Mouse (Mus musculus) midbrain, postnatal 0 days (tissue): ENCODE measurements around the gene Gpx2. TPM values are rescaled to one million over a fixed set of nuclear protein-coding genes. Genes with fewer than 3 reads are reported as not detected.
"Not testable (repeated sequence)": the region's sequence is repeated elsewhere in the genome, so short reads cannot be mapped to it uniquely, and the experiment has no call there.

Experiments used
- ATAC-seq: fragments of 200-750 bp; cut with Nextera tagmentation; 2 replicates; pipeline ENCODE4 v1.8.0; 2017; ENCODE audit warnings: moderate number of reproducible peaks, mild to moderate bottlenecking, moderate TSS enrichment, moderate library complexity; ENCODE audit not compliant: low FRiP score
- DNase-seq: peaks from one replicate; pipeline ENCODE4 v3.0.0-alpha.2; 2015; ENCODE audit warnings: low spot score
- H3K27ac ChIP-seq: fragments of 300-500 bp; sonication (generic); 2 replicates; pipeline ENCODE4 v1.5.1; 2014; ENCODE audit warnings: low read depth, mild to moderate bottlenecking, low read length, mixed read lengths
- H3K27me3 ChIP-seq: fragments of 300-500 bp; sonication (generic); 2 replicates; pipeline ENCODE4 v1.6.1; 2014; ENCODE audit warnings: low read length, control low read depth, mixed read lengths; ENCODE audit not compliant: insufficient read depth
- H3K36me3 ChIP-seq: fragments of 300-500 bp; sonication (generic); 2 replicates; pipeline ENCODE4 v1.6.1; 2014; ENCODE audit warnings: low read length, control low read depth, mixed read lengths; ENCODE audit not compliant: insufficient read depth
- H3K4me1 ChIP-seq: fragments of 300-500 bp; sonication (generic); 2 replicates; pipeline ENCODE4 v1.6.1; 2014; ENCODE audit warnings: mild to moderate bottlenecking, control low read depth, antibody characterized with exemption, low read length, mixed read lengths; ENCODE audit not compliant: insufficient read depth
- H3K4me2 ChIP-seq: fragments of 300-500 bp; sonication (generic); 2 replicates; pipeline ENCODE4 v1.6.1; 2014; ENCODE audit warnings: low read depth, mild to moderate bottlenecking, low read length, mixed read lengths; ENCODE audit not compliant: poor library complexity, severe bottlenecking
- H3K4me3 ChIP-seq: fragments of 300-500 bp; sonication (generic); 2 replicates; pipeline ENCODE4 v1.5.1; 2014; ENCODE audit warnings: low read depth, mild to moderate bottlenecking, low read length, moderate library complexity
- H3K9ac ChIP-seq: fragments of 300-500 bp; sonication (generic); replicated peaks from 2 replicates; pipeline ENCODE4 v1.6.1; 2014; ENCODE audit warnings: mild to moderate bottlenecking, low read length, moderate library complexity, mixed read lengths; ENCODE audit not compliant: poor library complexity, severe bottlenecking
- H3K9me3 ChIP-seq: fragments of 300-500 bp; sonication (generic); 2 replicates; pipeline ENCODE4 v1.6.1; 2016; ENCODE audit warnings: low read length, control low read depth
- CTCF ChIP-seq: IDR thresholded peaks from 2 replicates; pipeline ENCODE4 v1.5.1; 2016; ENCODE audit warnings: antibody characterized with exemption, mild to moderate bottlenecking
- WGBS: fragments of 180-500 bp; shearing (Covaris S2); extraction: QIAGEN DNeasy Blood & Tissue Kit; methylation state at CpG from one replicate; pipeline ENCODE4 v1.1.7; 2014; 5-methylcytosine and 5-hydroxymethylcytosine counted together
- polyA plus RNA-seq: library from polyadenylated mRNA; unstranded; fragments of >200 nt; fragmentation: Nextera tagmentation; extraction: Ambion mirVana; gene quantifications from 2 replicates; pipeline ENCODE4 v1.2.1, GENCODE M21; 2015
- total RNA-seq: library from RNA; depleted of rRNA; stranded (reverse); fragments of >200 nt; gene quantifications from 2 replicates; pipeline ENCODE4 v1.2.3, GENCODE M21; 2014

The Gpx2 gene
- total and polyA plus RNA-seq, 2 experiments from 2014 or later, result 0.21 to 0.33 TPM

- no peak overlapping the region for H3K4me2 ChIP-seq
- 94% methylated on average over 10 of the region's 10 CpGs for WGBS
- H3K27ac ChIP-seq, result no peak overlapping the region
- no peak overlapping the region for H3K4me3 ChIP-seq
- peaks cover 33% of the 10 kb centered on the region for H3K36me3 ChIP-seq
- no peaks in the 10 kb centered on the region for H3K27me3 ChIP-seq
- ATAC-seq, result no peak
- no peak for DNase-seq
- no peak overlapping the region for H3K9ac ChIP-seq
- H3K9me3 ChIP-seq, result no peaks in the 10 kb centered on the region
- no peaks in the 10 kb centered on the region for H3K4me1 ChIP-seq
- TF ChIP-seq CTCF, result no peak
These were observed 7.7 kb upstream of the Gpx2 start for GRCm38 (mm10) chr12:76803028-76803427.

GRCm38 (mm10) chr12:76798008-76798720 is 2.8 kb upstream of the Gpx2 start:
- H3K27me3 ChIP-seq, result no peaks in the 10 kb centered on the region
- DNase-seq (no peak), ATAC-seq (no peak)
- 41% methylated on average over 5 of the region's 5 CpGs for WGBS
- no peak for TF ChIP-seq CTCF
- no peak overlapping the region for H3K4me3 ChIP-seq
- H3K4me2 ChIP-seq, result no peak overlapping the region
- no peaks in the 10 kb centered on the region for H3K4me1 ChIP-seq
- no peaks in the 10 kb centered on the region for H3K9me3 ChIP-seq
- no peak overlapping the region for H3K27ac ChIP-seq
- H3K36me3 ChIP-seq, result peaks cover 30% of the 10 kb centered on the region
- H3K9ac ChIP-seq, result no peak overlapping the region

GRCm38 (mm10) chr12:76796938-76797539 is 1.7 kb upstream of the Gpx2 start:
- TF ChIP-seq CTCF, result no peak

GRCm38 (mm10) chr12:76792540-76792939 is 2.8 kb downstream of the Gpx2 start:
- 64% methylated on average over 13 of the region's 14 CpGs for WGBS
- ATAC-seq, H3K4me1 ChIP-seq, DNase-seq, H3K9me3 ChIP-seq, H3K4me3 ChIP-seq, H3K9ac ChIP-seq, H3K4me2 ChIP-seq, H3K27ac ChIP-seq, H3K27me3 ChIP-seq, H3K36me3 ChIP-seq: not testable (repeated sequence)
- TF ChIP-seq CTCF, result 0 out of 2 replicates have a peak, but pooled peaks have one; percentile 4

More at GRCm38 (mm10) chr12:76796938-76797539, 1.7 kb upstream of the Gpx2 start:
- no peaks in the 10 kb centered on the region for H3K9me3 ChIP-seq
- H3K4me1 ChIP-seq, result no peaks in the 10 kb centered on the region
- no peaks in the 10 kb centered on the region for H3K27me3 ChIP-seq
- H3K4me2 ChIP-seq, result no peak overlapping the region
- no peak overlapping the region for H3K27ac ChIP-seq
- no peak overlapping the region for H3K9ac ChIP-seq
- no peak for DNase-seq
- no peak overlapping the region for H3K4me3 ChIP-seq
- WGBS, result 87% methylated on average over 7 of the region's 7 CpGs
- H3K36me3 ChIP-seq, result peaks cover 27% of the 10 kb centered on the region
- no peak for ATAC-seq

- ATAC-seq, result no peak
- no peaks in the 10 kb centered on the region for H3K4me1 ChIP-seq
- H3K4me3 ChIP-seq, result no peak overlapping the region
- H3K36me3 ChIP-seq, result no peaks in the 10 kb centered on the region
- no peaks in the 10 kb centered on the region for H3K27me3 ChIP-seq
- WGBS, result 50% methylated on average over 8 of the region's 8 CpGs
- no peak overlapping the region for H3K9ac ChIP-seq
- TF ChIP-seq CTCF, result no peak
- no peak for DNase-seq
- no peak overlapping the region for H3K27ac ChIP-seq
- H3K4me2 ChIP-seq, result no peak overlapping the region
- no peaks in the 10 kb centered on the region for H3K9me3 ChIP-seq
These were observed 4.8 kb downstream of the Gpx2 start for GRCm38 (mm10) chr12:76790446-76791084.
